Mouse (Mus musculus): ENCODE measurements at regions not wholly inside any gene's neighbourhood (a gene's known extent, or its start where the extent isn't known, plus 50 kb on each side); places are given as distances from the start of the nearest gene placed in this dataset.

GRCm38 (mm10) chr9:88068322-88068721, 258.7 kb upstream of the Nt5e start:
- Histone ChIP-seq H3K4me3 (ENCODE audit: low read depth, low read length) (no peak overlapping the region), H3K27me3 (ENCODE audit: control insufficient read depth, insufficient read depth, low read length) (no peaks in the 10 kb centered on the region), H3K9me3 (ENCODE audit: control insufficient read depth, low read length) (no peaks in the 10 kb centered on the region), H3K36me3 (ENCODE audit: control insufficient read depth, insufficient read depth, low read length) (no peaks in the 10 kb centered on the region), H3K9ac (ENCODE audit: low read length) (no peak overlapping the region), H3K4me2 (ENCODE audit: low read depth) (no peak overlapping the region), H3K27ac (ENCODE audit: low read depth, low read length) (no peak overlapping the region), H3K4me1 (ENCODE audit: control insufficient read depth, insufficient read depth, low read length) (no peaks in the 10 kb centered on the region)
- no peak for DNase-seq (ENCODE audit: low spot score)
- no peak for ATAC-seq (ENCODE audit: insufficient read depth, low FRiP score, low TSS enrichment)
- 89% methylated on average over 8 of the region's 8 CpGs for WGBS

GRCm38 (mm10) chr9:88068881-88069304, 258.1 kb upstream of the Nt5e start:
- no peak overlapping the region for H3K4me3 ChIP-seq (ENCODE audit: low read depth, low read length)
- no peak overlapping the region for H3K4me2 ChIP-seq (ENCODE audit: low read depth)
- no peaks in the 10 kb centered on the region for H3K4me1 ChIP-seq (ENCODE audit: control insufficient read depth, insufficient read depth, low read length)
- no peaks in the 10 kb centered on the region for H3K27me3 ChIP-seq (ENCODE audit: control insufficient read depth, insufficient read depth, low read length)
- WGBS = 65% methylated on average over 15 of the region's 15 CpGs
- no peaks in the 10 kb centered on the region for H3K9me3 ChIP-seq (ENCODE audit: control insufficient read depth, low read length)
- no peak overlapping the region for H3K27ac ChIP-seq (ENCODE audit: low read depth, low read length)
- H3K9ac ChIP-seq (ENCODE audit: low read length) = no peak overlapping the region
- no peaks in the 10 kb centered on the region for H3K36me3 ChIP-seq (ENCODE audit: control insufficient read depth, insufficient read depth, low read length)
- ATAC-seq (ENCODE audit: insufficient read depth, low FRiP score, low TSS enrichment) (no peak), DNase-seq (ENCODE audit: low spot score) (no peak)

- Histone ChIP-seq H3K9me3 (ENCODE audit: control insufficient read depth, low read length) (no peaks in the 10 kb centered on the region), H3K4me1 (ENCODE audit: control insufficient read depth, insufficient read depth, low read length) (no peaks in the 10 kb centered on the region), H3K27ac (ENCODE audit: low read depth, low read length) (no peak overlapping the region), H3K36me3 (ENCODE audit: control insufficient read depth, insufficient read depth, low read length) (no peaks in the 10 kb centered on the region), H3K27me3 (ENCODE audit: control insufficient read depth, insufficient read depth, low read length) (no peaks in the 10 kb centered on the region), H3K9ac (ENCODE audit: low read length) (no peak overlapping the region), H3K4me2 (ENCODE audit: low read depth) (no peak overlapping the region), H3K4me3 (ENCODE audit: low read depth, low read length) (no peak overlapping the region)
- WGBS = 87% methylated on average over 13 of the region's 13 CpGs
- DNase-seq (ENCODE audit: low spot score) = no peak
- ATAC-seq (ENCODE audit: insufficient read depth, low FRiP score, low TSS enrichment) = no peak
Observed at GRCm38 (mm10) chr9:88069834-88070233, 257.2 kb upstream of the Nt5e start.

GRCm38 (mm10) chr9:88073165-88073564, 253.8 kb upstream of the Nt5e start:
- no peaks in the 10 kb centered on the region for H3K9me3 ChIP-seq (ENCODE audit: control insufficient read depth, low read length)
- no peak overlapping the region for H3K4me3 ChIP-seq (ENCODE audit: low read depth, low read length)
- ATAC-seq (ENCODE audit: insufficient read depth, low FRiP score, low TSS enrichment) (no peak), DNase-seq (ENCODE audit: low spot score) (peak; percentile 69)
- no peaks in the 10 kb centered on the region for H3K36me3 ChIP-seq (ENCODE audit: control insufficient read depth, insufficient read depth, low read length)
- no peaks in the 10 kb centered on the region for H3K4me1 ChIP-seq (ENCODE audit: control insufficient read depth, insufficient read depth, low read length)
- 19% methylated on average over 6 of the region's 6 CpGs for WGBS
- no peak overlapping the region for H3K9ac ChIP-seq (ENCODE audit: low read length)
- H3K4me2 ChIP-seq (ENCODE audit: low read depth) = no peak overlapping the region
- no peaks in the 10 kb centered on the region for H3K27me3 ChIP-seq (ENCODE audit: control insufficient read depth, insufficient read depth, low read length)
- H3K27ac ChIP-seq (ENCODE audit: low read depth, low read length) = no peak overlapping the region

- Histone ChIP-seq H3K36me3 (ENCODE audit: control insufficient read depth, insufficient read depth, low read length) (no peaks in the 10 kb centered on the region), H3K9me3 (ENCODE audit: control insufficient read depth, low read length) (no peaks in the 10 kb centered on the region), H3K4me2 (ENCODE audit: low read depth) (no peak overlapping the region), H3K27ac (ENCODE audit: low read depth, low read length) (no peak overlapping the region), H3K4me3 (ENCODE audit: low read depth, low read length) (no peak overlapping the region), H3K9ac (ENCODE audit: low read length) (no peak overlapping the region), H3K27me3 (ENCODE audit: control insufficient read depth, insufficient read depth, low read length) (no peaks in the 10 kb centered on the region), H3K4me1 (ENCODE audit: control insufficient read depth, insufficient read depth, low read length) (no peaks in the 10 kb centered on the region)
- 67% methylated on average over 7 of the region's 7 CpGs for WGBS
- ATAC-seq (ENCODE audit: insufficient read depth, low FRiP score, low TSS enrichment) = no peak
- no peak for DNase-seq (ENCODE audit: low spot score)
Observed at GRCm38 (mm10) chr9:88073579-88073978, 253.4 kb upstream of the Nt5e start.

- 33% methylated on average over 5 of the region's 5 CpGs for WGBS
- no peak overlapping the region for H3K4me3 ChIP-seq (ENCODE audit: low read depth, low read length)
- no peaks in the 10 kb centered on the region for H3K4me1 ChIP-seq (ENCODE audit: control insufficient read depth, insufficient read depth, low read length)
- DNase-seq (ENCODE audit: low spot score) (no peak), ATAC-seq (ENCODE audit: insufficient read depth, low FRiP score, low TSS enrichment) (no peak)
- no peak overlapping the region for H3K4me2 ChIP-seq (ENCODE audit: low read depth)
- no peak overlapping the region for H3K27ac ChIP-seq (ENCODE audit: low read depth, low read length)
- H3K27me3 ChIP-seq (ENCODE audit: control insufficient read depth, insufficient read depth, low read length) = no peaks in the 10 kb centered on the region
- H3K9ac ChIP-seq (ENCODE audit: low read length) = no peak overlapping the region
- no peaks in the 10 kb centered on the region for H3K9me3 ChIP-seq (ENCODE audit: control insufficient read depth, low read length)
- H3K36me3 ChIP-seq (ENCODE audit: control insufficient read depth, insufficient read depth, low read length) = no peaks in the 10 kb centered on the region
Observed at GRCm38 (mm10) chr9:88082931-88083479, 244.0 kb upstream of the Nt5e start.

GRCm38 (mm10) chr9:88085181-88085816, 241.7 kb upstream of the Nt5e start:
- ATAC-seq (ENCODE audit: insufficient read depth, low FRiP score, low TSS enrichment) (no peak), DNase-seq (ENCODE audit: low spot score) (no peak)
- 88% methylated on average over 11 of the region's 11 CpGs for WGBS
- Histone ChIP-seq H3K4me1 (ENCODE audit: control insufficient read depth, insufficient read depth, low read length) (no peaks in the 10 kb centered on the region), H3K9me3 (ENCODE audit: control insufficient read depth, low read length) (no peaks in the 10 kb centered on the region), H3K27me3 (ENCODE audit: control insufficient read depth, insufficient read depth, low read length) (no peaks in the 10 kb centered on the region), H3K36me3 (ENCODE audit: control insufficient read depth, insufficient read depth, low read length) (no peaks in the 10 kb centered on the region), H3K9ac (ENCODE audit: low read length) (no peak overlapping the region), H3K27ac (ENCODE audit: low read depth, low read length) (no peak overlapping the region), H3K4me3 (ENCODE audit: low read depth, low read length) (no peak overlapping the region), H3K4me2 (ENCODE audit: low read depth) (no peak overlapping the region)

- DNase-seq (ENCODE audit: low spot score) (no peak), ATAC-seq (ENCODE audit: insufficient read depth, low FRiP score, low TSS enrichment) (no peak)
- no peaks in the 10 kb centered on the region for H3K4me1 ChIP-seq (ENCODE audit: control insufficient read depth, insufficient read depth, low read length)
- WGBS = 76% methylated on average over 3 of the region's 3 CpGs
- H3K36me3 ChIP-seq (ENCODE audit: control insufficient read depth, insufficient read depth, low read length) = no peaks in the 10 kb centered on the region
- no peak overlapping the region for H3K4me3 ChIP-seq (ENCODE audit: low read depth, low read length)
- no peak overlapping the region for H3K9ac ChIP-seq (ENCODE audit: low read length)
- no peak overlapping the region for H3K4me2 ChIP-seq (ENCODE audit: low read depth)
- no peaks in the 10 kb centered on the region for H3K27me3 ChIP-seq (ENCODE audit: control insufficient read depth, insufficient read depth, low read length)
- H3K9me3 ChIP-seq (ENCODE audit: control insufficient read depth, low read length) = no peaks in the 10 kb centered on the region
- no peak overlapping the region for H3K27ac ChIP-seq (ENCODE audit: low read depth, low read length)
Observed at GRCm38 (mm10) chr9:88085866-88086265, 241.1 kb upstream of the Nt5e start.

- no peak for DNase-seq (ENCODE audit: low spot score)
- Histone ChIP-seq H3K9ac (ENCODE audit: low read length) (no peak overlapping the region), H3K36me3 (ENCODE audit: control insufficient read depth, insufficient read depth, low read length) (no peaks in the 10 kb centered on the region), H3K4me2 (ENCODE audit: low read depth) (no peak overlapping the region), H3K9me3 (ENCODE audit: control insufficient read depth, low read length) (no peaks in the 10 kb centered on the region), H3K27ac (ENCODE audit: low read depth, low read length) (no peak overlapping the region), H3K27me3 (ENCODE audit: control insufficient read depth, insufficient read depth, low read length) (no peaks in the 10 kb centered on the region), H3K4me1 (ENCODE audit: control insufficient read depth, insufficient read depth, low read length) (no peaks in the 10 kb centered on the region), H3K4me3 (ENCODE audit: low read depth, low read length) (no peak overlapping the region)
- WGBS = 74% methylated on average over 8 of the region's 8 CpGs
- no peak for ATAC-seq (ENCODE audit: insufficient read depth, low FRiP score, low TSS enrichment)
Observed at GRCm38 (mm10) chr9:88091781-88092527, 235.0 kb upstream of the Nt5e start.

Measured in neural tube, embryonic 11.5 days (tissue).